Mouse (Mus musculus): ENCODE data around the gene Cuedc2. TPM values are rescaled to one million over a fixed set of nuclear protein-coding genes. Genes with fewer than 3 reads are reported as not detected.
A peak's percentile ranks its signal among the peaks of the same experiment; 100 is the strongest.

Cuedc2 gene
- polyA plus RNA-seq, 1 experiment from 2014 or later, result 169 TPM

- 32% methylated on average over 6 of the region's 6 CpGs for WGBS
Measured at GRCm38 (mm10) chr19:46321101-46321943, 17.2 kb downstream of the Cuedc2 start.

DNA sequence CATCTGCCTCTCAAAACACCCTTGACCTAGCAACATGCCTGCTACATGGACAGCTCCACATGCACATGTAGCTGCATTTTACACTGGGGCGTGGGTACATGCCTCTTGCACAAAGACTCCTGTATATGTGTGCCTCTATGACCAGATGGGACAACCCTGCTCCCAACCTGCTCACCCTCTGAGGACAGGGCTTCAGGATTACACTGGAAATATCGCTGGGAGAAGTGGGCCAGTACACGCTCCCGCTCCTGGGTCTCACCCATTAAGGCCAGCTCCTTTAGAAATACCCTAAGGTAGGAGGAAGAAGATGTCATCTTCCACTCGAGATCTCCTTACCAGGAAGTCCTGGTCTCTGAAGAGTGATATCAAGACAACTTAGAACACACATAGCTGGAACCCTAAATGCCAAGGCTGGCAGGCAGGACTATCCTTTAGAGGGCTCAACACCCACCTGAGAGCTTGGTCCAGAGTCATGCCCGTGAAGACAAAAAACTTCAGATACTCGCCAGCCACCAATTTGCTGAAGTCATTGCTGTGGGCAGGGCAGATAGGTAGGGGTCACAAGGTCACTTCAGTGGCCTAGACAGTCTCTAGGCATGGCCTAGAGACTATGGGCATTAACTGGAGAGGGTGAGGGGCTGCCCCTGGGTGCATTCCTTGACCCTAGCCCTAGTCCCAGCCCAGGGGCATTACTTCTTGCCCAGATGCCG is 18.3 kb downstream of the Cuedc2 start:
- Histone ChIP-seq H3K4me1 (ENCODE audit: control insufficient read depth, insufficient read depth, low read length) (peaks cover 39% of the 10 kb centered on the region), H3K9ac (replicated peaks; ENCODE audit: low read depth, low read length) (no peak overlapping the region), H3K27me3 (ENCODE audit: control insufficient read depth, insufficient read depth, low read length) (peaks cover 20% of the 10 kb centered on the region), H3K4me3 (ENCODE audit: low read depth, low read length) (no peak overlapping the region), H3K4me2 (replicated peaks; ENCODE audit: low read depth, low read length) (no peak overlapping the region), H3K27ac (ENCODE audit: low read length) (no peak overlapping the region), H3K36me3 (ENCODE audit: control insufficient read depth, insufficient read depth, low read length) (no peaks in the 10 kb centered on the region), H3K9me3 (ENCODE audit: control insufficient read depth, low read depth, low read length) (no peaks in the 10 kb centered on the region)
- WGBS, result 80% methylated on average over 8 of the region's 8 CpGs
- no peak for ATAC-seq (ENCODE audit: insufficient number of reproducible peaks, insufficient read depth, low FRiP score, low read depth)

More at GRCm38 (mm10) chr19:46321101-46321943, 17.2 kb downstream of the Cuedc2 start:
- H3K36me3 ChIP-seq (ENCODE audit: control insufficient read depth, insufficient read depth, low read length), result no peaks in the 10 kb centered on the region
- H3K9me3 ChIP-seq (ENCODE audit: control insufficient read depth, low read depth, low read length), result no peaks in the 10 kb centered on the region
- no peak overlapping the region for H3K27ac ChIP-seq (ENCODE audit: low read length)
- H3K4me3 ChIP-seq (ENCODE audit: low read depth, low read length), result no peak overlapping the region
- no peak overlapping the region for H3K4me2 ChIP-seq (replicated peaks; ENCODE audit: low read depth, low read length)
- peaks cover 28% of the 10 kb centered on the region for H3K4me1 ChIP-seq (ENCODE audit: control insufficient read depth, insufficient read depth, low read length)
- peaks cover 20% of the 10 kb centered on the region for H3K27me3 ChIP-seq (ENCODE audit: control insufficient read depth, insufficient read depth, low read length)
- peak; percentile 26; the same call in 1 of the 2 replicates for ATAC-seq (ENCODE audit: insufficient number of reproducible peaks, insufficient read depth, low FRiP score, low read depth)
- H3K9ac ChIP-seq (replicated peaks; ENCODE audit: low read depth, low read length), result no peak overlapping the region

GRCm38 (mm10) chr19:46318586-46319378 is 19.7 kb downstream of the Cuedc2 start:
- Histone ChIP-seq H3K4me2 (replicated peaks; ENCODE audit: low read depth, low read length) (peak overlapping the region; percentile 70), H3K4me3 (ENCODE audit: low read depth, low read length) (peak overlapping the region; percentile 60), H3K4me1 (ENCODE audit: control insufficient read depth, insufficient read depth, low read length) (peaks cover 51% of the 10 kb centered on the region), H3K36me3 (ENCODE audit: control insufficient read depth, insufficient read depth, low read length) (no peaks in the 10 kb centered on the region), H3K27me3 (ENCODE audit: control insufficient read depth, insufficient read depth, low read length) (0 out of 2 replicates have a peak, but pooled peaks cover 6% of the 10 kb centered on the region), H3K9me3 (ENCODE audit: control insufficient read depth, low read depth, low read length) (no peaks in the 10 kb centered on the region), H3K9ac (replicated peaks; ENCODE audit: low read depth, low read length) (peak overlapping the region; percentile 68; the same call in 1 of the 2 replicates), H3K27ac (ENCODE audit: low read length) (peak overlapping the region; percentile 93)
- no peak for ATAC-seq (ENCODE audit: insufficient number of reproducible peaks, insufficient read depth, low FRiP score, low read depth)
- 11% methylated on average over 16 of the region's 16 CpGs for WGBS

DNA sequence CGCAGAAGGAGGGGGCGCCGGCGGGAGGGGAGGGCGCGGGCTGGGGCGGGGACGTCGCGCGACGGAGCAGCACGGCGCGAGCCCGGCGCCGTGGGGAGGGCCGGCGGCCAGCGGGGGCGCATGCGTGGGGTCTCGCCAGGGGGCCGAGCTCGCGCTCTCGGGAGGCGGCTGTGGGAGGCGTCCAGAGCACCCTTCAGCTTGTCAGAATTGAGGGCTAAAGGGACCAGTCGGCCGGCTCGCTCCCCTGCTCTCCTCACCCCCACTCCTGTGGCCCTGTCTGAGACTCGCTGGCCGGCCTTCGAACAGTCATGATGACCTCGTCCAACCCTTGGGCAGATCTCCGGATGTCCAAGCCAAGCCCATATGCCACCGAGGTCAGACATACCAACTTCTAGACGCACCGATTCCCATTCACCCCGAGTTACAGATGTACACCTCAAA is 20.5 kb downstream of the Cuedc2 start:
- Histone ChIP-seq H3K36me3 (ENCODE audit: control insufficient read depth, insufficient read depth, low read length) (no peaks in the 10 kb centered on the region; the same call in 1 of the 2 replicates), H3K4me2 (replicated peaks; ENCODE audit: low read depth, low read length) (peak overlapping the region; percentile 70), H3K4me1 (ENCODE audit: control insufficient read depth, insufficient read depth, low read length) (peaks cover 51% of the 10 kb centered on the region), H3K27ac (ENCODE audit: low read length) (peak overlapping the region; percentile 93; the same call in 1 of the 2 replicates), H3K4me3 (ENCODE audit: low read depth, low read length) (peak overlapping the region; percentile 60), H3K9me3 (ENCODE audit: control insufficient read depth, low read depth, low read length) (no peaks in the 10 kb centered on the region), H3K9ac (replicated peaks; ENCODE audit: low read depth, low read length) (peak overlapping the region; percentile 68), H3K27me3 (ENCODE audit: control insufficient read depth, insufficient read depth, low read length) (0 out of 2 replicates have a peak, but pooled peaks cover 4% of the 10 kb centered on the region)
- peak; percentile 6; the same call in 1 of the 2 replicates for ATAC-seq (ENCODE audit: insufficient number of reproducible peaks, insufficient read depth, low FRiP score, low read depth)
- WGBS, result 2% methylated on average over 36 of the region's 42 CpGs

GRCm38 (mm10) chr19:46317546-46317885 is 21.0 kb downstream of the Cuedc2 start:
- H3K4me3 ChIP-seq (ENCODE audit: low read depth, low read length), result peak overlapping the region; percentile 60
- H3K9ac ChIP-seq (replicated peaks; ENCODE audit: low read depth, low read length), result peak overlapping the region; percentile 68
- peak overlapping the region; percentile 70 for H3K4me2 ChIP-seq (replicated peaks; ENCODE audit: low read depth, low read length)
- no peaks in the 10 kb centered on the region for H3K9me3 ChIP-seq (ENCODE audit: control insufficient read depth, low read depth, low read length)
- H3K27ac ChIP-seq (ENCODE audit: low read length), result peak overlapping the region; percentile 93
- under 1% methylated on average over 47 of the region's 48 CpGs for WGBS
- peaks cover 51% of the 10 kb centered on the region for H3K4me1 ChIP-seq (ENCODE audit: control insufficient read depth, insufficient read depth, low read length)
- no peaks in the 10 kb centered on the region; the same call in 1 of the 2 replicates for H3K36me3 ChIP-seq (ENCODE audit: control insufficient read depth, insufficient read depth, low read length)
- 0 out of 2 replicates have a peak, but pooled peaks cover 4% of the 10 kb centered on the region for H3K27me3 ChIP-seq (ENCODE audit: control insufficient read depth, insufficient read depth, low read length)
- 0 out of 2 replicates have a peak, but pooled peaks have one; percentile 0 for ATAC-seq (ENCODE audit: insufficient number of reproducible peaks, insufficient read depth, low FRiP score, low read depth)

DNA sequence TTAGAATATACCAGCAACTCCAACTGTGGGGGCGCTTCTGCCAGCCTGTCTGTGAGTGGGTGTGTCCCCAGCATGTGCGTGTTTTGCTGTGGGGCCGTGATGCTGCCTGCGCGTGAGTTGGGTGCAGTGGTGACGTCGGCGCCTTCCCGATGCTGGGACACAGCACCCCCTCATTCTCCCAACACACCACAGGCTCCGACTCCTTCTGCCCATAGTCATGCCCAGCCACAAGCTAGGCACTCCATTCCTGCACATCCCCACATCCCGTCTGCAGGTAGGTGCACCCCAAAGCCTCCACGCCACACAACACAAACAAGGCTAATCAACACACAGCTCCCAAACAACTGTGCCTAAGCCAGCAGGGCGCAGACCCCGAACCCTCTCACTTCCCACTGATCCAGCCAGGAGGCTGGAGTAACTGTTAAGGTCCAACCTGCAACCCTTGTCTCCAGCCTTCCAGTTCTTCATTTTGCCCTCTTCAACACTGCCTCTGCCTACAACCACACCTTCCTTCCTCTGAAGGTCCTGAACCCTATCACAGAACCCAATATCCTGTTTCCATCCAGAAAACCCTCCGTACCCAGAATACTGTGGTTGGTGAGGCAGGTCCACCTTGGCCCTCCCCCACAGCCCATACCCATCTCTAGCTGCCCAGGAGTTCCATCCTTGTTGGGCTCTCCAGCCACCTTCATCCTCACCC is 21.5 kb downstream of the Cuedc2 start:
- Histone ChIP-seq H3K4me2 (replicated peaks; ENCODE audit: low read depth, low read length) (peak overlapping the region; percentile 70), H3K4me3 (ENCODE audit: low read depth, low read length) (peak overlapping the region; percentile 60), H3K27ac (ENCODE audit: low read length) (peak overlapping the region; percentile 93), H3K9me3 (ENCODE audit: control insufficient read depth, low read depth, low read length) (no peaks in the 10 kb centered on the region), H3K36me3 (ENCODE audit: control insufficient read depth, insufficient read depth, low read length) (peaks cover 1% of the 10 kb centered on the region; the same call in 1 of the 2 replicates), H3K4me1 (ENCODE audit: control insufficient read depth, insufficient read depth, low read length) (peaks cover 49% of the 10 kb centered on the region), H3K9ac (replicated peaks; ENCODE audit: low read depth, low read length) (peak overlapping the region; percentile 68), H3K27me3 (ENCODE audit: control insufficient read depth, insufficient read depth, low read length) (0 out of 2 replicates have a peak, but pooled peaks cover 4% of the 10 kb centered on the region)
- WGBS, result 26% methylated on average over 15 of the region's 15 CpGs
- no peak for ATAC-seq (ENCODE audit: insufficient number of reproducible peaks, insufficient read depth, low FRiP score, low read depth)

- whole genome bisulfite sequencing, result 24% methylated on average over 12 of the region's 12 CpGs
- no peaks in the 10 kb centered on the region for H3K9me3 ChIP-seq (ENCODE audit: control insufficient read depth, low read depth, low read length)
- H3K36me3 ChIP-seq (ENCODE audit: control insufficient read depth, insufficient read depth, low read length), result peaks cover 11% of the 10 kb centered on the region
- peak overlapping the region; percentile 68 for H3K9ac ChIP-seq (replicated peaks; ENCODE audit: low read depth, low read length)
- peaks cover 44% of the 10 kb centered on the region for H3K4me1 ChIP-seq (ENCODE audit: control insufficient read depth, insufficient read depth, low read length)
- 0 out of 2 replicates have a peak, but pooled peaks cover 4% of the 10 kb centered on the region for H3K27me3 ChIP-seq (ENCODE audit: control insufficient read depth, insufficient read depth, low read length)
- H3K4me2 ChIP-seq (replicated peaks; ENCODE audit: low read depth, low read length), result peak overlapping the region; percentile 70
- peak overlapping the region; percentile 60 for H3K4me3 ChIP-seq (ENCODE audit: low read depth, low read length)
- peak overlapping the region; percentile 93 for H3K27ac ChIP-seq (ENCODE audit: low read length)
- peak; percentile 72; the same call in 1 of the 2 replicates for ATAC-seq (ENCODE audit: insufficient number of reproducible peaks, insufficient read depth, low FRiP score, low read depth)
Measured at GRCm38 (mm10) chr19:46315752-46316610, 22.5 kb downstream of the Cuedc2 start.
